Mouse (Mus musculus): Measurements from ENCODE around the gene Unc119b. TPM values are rescaled to one million over a fixed set of nuclear protein-coding genes. Genes with fewer than 3 reads are reported as not detected.
"Not testable (repeated sequence)": the region's sequence is repeated elsewhere in the genome, so short reads cannot be mapped to it uniquely, and the experiment has no call there.

Unc119b gene
- polyA plus RNA-seq (2012; rRNA removed): 24.0 and 27.4 TPM in 2 replicates

DNA sequence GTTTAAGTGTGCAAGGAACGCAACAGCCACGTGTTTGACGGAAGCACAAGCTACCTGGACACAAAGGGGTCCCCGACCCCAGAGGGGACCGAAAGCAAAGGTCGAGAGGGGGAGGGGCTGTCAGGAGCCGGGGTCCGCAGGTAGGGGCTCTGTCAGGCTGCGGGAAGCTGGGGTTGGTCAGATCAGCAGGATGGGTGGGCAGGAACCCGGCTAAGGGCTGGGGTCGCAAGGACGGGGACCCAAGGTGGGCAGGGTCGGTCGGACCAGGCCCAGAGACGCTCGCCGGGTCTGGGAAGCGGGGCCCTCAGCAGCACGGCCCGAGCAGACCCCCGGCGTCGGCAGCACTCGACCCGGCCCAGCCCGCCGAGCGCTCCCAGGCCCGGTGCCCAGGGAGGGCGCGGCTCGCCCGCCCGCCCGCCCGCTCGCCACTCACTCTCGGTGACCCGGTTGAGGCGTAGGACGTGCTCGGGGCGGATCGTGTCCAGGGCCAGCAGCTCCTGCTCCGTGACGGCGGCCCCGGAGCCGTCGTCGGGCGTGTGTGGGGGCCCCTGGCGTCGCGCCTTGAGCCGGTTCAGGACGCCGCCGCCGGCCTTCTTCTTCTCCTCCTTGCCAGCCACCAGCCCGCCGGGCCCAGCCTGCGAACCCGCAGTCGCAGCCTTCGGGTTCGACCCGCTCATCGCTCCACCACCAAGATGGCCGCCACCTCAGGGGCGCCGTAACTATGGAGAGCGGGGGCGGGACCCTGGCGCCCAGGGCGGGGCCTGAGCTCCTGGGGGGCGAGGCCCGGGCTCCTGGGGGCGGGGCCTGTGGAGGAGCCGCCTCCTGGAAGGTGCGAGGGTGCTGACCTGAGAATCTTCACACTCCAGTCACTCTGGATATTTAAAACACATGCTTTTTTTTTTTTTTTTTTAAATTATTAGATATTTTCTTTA lies at the start of gene Unc119b:
Gene Unc119b (minus strand): TSS at position 742 of the 932 bp plus-strand sequence.
- DNase-seq (ENCODE audit: low spot score): peak; percentile 84

DNA sequence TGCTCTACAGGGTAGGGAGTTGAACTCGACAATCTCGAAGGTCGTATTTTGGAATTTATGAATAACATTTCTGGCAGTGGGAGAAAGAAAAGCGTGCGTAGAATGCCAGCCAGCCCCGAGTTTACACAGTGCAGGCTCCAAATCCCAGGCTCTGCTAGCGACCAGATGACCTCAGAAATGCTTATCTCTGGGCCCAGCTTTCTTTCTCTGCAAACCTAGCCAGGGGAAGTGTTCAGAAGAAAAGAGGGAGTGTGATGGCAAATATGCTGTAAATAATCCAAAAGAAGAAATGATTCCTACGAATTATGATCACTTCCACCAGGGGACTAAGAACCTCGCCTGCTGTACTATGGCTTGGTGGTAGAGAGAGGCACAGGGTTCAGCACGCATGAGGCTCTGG lies 48.7 kb upstream of the Unc119b start:
- DNase-seq (ENCODE audit: low spot score): no peak

DNA sequence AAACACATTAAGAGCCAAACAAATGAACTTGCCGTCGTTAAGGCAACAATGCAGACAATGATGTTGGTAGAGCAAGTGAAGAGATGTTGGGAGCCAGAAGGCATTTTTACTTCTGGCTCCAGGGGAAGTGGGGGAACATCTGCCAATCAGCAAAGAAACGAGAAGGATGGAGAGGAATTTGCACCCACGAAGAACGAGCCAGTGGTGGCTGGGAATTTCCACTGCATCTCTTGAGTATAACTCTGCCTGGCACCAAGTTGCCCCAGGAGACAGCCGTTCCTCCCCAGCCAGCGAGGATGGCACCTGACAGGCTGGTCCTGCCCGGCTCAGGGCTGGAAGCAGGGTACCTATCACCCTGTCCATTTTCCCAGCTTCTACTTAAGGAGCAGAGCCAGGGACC lies 48.1 kb upstream of the Unc119b start:
- DNase-seq (ENCODE audit: low spot score): no peak

DNA sequence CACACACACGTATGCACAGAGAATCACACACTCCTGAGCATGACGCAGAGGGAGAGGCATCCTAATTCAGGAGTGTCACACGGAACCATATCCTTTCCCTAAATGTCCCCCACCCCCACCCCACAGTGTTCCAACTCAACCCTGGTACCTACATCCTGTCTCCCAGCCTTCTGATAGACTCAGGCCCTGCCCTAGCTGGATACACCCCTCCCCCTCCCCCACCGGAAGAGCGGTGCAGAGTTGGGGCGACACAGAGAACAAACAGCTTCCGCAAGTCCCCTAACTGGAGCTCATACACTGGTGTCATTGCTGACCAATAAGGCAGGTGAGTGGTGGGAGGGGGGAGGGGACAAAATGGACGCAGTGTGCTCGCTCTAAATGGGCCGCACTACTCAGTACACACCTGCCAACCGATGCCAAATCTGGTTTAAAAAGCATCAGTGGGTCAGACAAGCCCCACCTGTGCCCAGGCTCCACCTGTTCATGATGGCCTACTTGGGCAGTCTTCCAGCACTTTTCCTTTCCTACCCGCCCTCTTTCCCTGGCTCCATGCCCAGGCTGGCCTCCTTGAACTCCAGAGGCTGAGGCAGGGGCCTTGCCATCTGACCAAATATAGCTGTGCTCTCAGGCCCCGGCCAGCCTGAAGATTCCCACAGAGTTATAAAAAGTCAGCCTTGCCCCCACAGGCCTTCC lies 46.6 kb upstream of the Unc119b start:
- no peak for DNase-seq (ENCODE audit: low spot score)

DNA sequence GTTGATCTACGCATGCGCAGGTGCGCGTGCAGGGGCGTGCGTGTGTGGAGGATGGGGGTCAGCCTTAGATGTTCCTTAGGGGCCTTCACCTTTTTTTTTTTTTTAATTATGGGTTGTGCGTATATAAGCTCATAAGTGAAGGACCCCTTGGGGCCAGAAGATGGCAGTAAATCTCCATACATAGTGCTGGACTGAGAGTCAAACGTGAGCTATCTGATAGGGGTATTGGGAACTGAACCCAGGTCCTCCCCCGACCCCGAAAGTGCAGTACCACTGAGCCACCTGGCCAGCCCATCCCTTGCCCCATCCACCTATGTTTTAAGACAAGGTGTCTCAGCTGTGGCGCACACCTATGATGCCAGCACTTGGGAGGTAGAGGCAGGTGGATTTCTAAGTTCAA lies 44.8 kb upstream of the Unc119b start:
- DNase-seq (ENCODE audit: low spot score): no peak

DNA sequence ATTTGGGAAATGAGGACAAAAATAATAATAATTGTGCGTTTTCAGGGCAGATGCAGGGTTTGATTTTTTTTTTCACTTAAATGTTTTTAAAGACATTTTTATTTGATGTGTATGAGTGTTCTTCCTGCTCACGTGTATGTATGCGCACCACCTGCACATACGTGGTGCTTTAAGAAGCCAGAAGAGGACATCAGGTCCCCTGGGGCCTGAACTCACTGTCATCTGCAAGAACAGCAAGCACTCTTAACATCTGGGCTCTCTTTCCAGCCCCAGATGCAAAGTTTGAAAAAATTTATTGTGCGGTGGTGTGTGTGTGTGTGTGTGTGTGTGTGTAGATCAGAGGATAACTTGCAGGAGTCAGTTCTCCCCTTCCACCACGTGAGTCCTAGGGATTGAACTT lies 43.1 kb upstream of the Unc119b start:
- DNase-seq (ENCODE audit: low spot score): no peak

DNA sequence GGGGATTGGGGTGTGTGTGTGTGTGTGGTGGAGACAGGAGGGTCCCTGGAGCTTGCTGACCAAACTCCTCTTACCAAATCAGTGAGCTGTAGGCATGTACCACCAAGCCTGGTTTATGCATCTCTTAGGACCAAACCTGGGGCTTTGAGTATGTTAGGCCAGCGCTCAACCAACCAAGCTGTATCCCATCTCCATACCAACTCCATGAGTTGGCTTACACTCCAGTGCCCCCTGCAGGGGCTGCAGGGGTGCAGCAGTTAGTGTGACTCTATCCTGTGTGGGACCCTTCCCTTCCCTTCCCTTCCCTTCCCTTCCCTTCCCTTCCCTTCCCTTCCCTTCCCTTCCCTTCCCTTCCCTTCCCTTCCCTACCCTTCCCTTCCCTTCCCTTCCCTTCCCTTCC lies 39.8 kb upstream of the Unc119b start:
- no peak for DNase-seq (ENCODE audit: low spot score)

DNA sequence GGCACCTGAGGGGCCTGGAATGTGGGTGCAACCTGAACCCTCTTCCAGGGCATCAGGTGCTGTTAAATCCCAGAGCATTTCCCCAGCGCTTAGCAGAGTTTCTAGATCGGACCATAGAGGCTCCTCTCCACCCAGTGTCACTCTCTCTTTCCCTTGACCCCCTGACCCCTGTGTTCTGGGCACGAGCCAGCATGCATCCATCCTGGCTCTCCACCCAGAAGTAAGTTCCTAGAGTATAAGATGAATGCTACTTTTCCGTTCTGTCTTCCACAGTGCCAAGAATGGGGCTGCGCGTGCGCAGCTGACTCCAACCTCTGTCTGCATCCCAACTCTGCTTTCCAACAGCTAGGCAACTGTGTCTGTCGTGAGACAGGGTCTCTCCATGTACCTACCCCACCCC lies 35.4 kb upstream of the Unc119b start:
- no peak for DNase-seq (ENCODE audit: low spot score)

DNA sequence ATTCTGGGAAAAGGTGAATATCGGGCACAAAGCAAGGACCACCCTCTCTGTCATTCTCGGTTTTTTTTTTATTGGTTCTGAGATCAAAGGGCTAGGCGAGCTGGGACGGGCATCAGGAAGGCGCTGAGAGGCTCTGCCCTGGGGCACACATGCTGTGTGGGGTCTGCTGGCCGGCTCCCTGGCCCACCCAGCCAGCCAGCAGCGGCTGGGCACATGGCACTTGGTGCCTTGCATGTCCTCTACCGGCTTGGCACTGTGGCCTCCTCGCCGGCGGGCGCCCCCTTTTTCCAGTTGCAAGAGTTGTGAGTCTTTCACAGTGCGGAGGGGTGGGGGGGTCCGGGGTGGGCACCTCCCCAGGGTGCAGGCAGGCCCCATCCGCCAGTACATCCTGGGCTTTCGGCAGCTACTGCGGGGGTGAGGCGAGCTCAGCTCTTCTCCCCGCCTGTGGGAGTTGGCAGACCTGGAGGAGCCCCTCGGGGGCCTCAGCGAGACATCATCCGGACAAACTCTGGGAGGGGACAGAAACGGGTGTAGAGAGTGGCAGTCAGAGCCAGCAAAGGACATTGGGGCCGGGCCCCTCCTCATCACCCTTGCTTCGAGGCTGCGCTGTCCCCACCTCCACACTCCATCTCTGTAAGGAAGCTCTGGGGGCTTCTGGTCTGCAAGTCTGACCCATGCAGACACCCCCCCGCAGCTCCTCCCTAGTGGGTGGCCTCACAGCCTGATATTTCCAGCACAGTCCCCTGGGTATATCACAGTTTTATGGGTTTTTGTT lies 34.1 kb upstream of the Unc119b start:
- no peak for DNase-seq (ENCODE audit: low spot score)

DNA sequence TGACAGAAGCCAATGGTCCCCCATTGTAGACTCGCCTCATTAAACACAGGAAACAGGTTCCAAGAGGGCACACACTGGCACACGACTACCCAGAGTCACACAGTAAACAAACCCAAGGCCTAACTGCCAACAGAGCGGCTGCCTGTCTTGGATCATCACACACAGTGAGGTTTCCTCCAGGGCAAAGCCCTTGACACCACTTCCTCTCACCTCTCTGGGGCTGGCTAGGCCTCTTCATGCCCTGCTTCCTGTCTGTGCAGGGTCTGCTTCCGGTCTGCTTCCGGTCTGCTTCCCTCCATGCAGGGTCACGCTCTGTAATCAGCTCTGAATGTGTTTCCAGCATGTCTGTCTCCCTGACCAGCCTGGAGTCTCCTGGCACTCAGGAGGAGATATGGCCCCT lies 32.6 kb upstream of the Unc119b start:
- no peak for DNase-seq (ENCODE audit: low spot score)

DNA sequence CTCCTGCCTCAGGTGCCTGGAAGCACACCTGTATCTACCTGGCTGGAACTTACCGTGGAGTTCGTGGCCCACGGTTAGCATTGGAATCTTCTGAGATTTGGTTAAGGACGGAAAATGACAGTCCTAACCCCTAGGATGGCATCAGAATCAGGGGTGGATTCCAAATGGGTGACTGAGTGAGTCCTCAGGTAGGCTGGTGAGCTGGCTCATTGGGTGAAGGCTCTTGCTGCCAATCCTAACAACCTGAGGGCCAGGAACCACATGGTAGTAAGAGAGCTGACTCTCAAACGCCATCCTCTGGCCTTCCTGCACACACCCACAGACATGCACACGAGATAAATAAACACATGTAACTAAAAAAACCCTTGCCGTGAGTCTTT lies 32.0 kb upstream of the Unc119b start:
- DNase-seq (ENCODE audit: low spot score): no peak

DNA sequence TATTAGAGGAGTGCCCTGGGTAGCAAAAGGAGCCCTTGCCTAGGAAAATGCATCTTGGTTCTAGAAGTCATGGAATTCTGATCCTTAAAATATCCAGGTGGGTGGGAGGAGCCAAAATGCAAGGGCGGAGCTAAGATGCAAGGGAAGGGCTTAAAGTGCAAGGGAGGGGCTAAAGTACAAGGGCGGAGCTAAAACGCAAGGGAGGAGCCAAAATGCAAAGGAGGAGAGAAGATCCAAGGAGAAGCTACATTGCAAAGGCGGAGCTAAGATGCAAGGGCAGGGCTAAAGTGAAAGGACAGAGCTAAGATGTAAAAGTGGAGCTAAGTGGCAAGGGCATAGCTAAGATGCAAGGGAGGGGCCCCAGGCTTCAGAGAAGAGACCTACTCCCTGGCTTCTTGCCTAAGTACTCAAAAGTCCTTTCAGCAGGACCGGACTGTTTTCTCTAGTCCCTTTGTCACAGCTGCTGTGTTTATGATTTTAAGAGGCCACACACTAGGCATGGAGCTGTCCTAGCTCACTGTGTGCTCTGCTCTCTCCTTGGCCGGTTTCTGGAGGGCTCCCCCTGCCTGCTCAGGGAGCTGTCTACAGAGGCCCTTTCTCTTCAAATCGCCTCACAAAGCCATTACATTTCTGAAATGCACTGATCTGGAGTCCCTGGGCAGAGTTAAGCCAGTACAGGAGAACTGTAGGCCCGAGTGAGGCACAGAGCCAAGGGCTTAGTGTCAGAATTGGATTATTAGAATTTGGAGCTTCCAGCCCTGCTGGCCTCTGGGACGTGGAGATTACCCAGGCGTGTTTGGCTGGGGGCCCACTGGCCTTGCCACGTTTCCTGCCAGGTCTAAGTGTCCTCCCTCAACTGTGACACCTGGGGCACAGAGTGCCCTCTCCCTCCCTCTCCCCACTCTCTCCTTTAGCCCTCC lies 31.4 kb upstream of the Unc119b start:
- DNase-seq (ENCODE audit: low spot score): no peak

DNA sequence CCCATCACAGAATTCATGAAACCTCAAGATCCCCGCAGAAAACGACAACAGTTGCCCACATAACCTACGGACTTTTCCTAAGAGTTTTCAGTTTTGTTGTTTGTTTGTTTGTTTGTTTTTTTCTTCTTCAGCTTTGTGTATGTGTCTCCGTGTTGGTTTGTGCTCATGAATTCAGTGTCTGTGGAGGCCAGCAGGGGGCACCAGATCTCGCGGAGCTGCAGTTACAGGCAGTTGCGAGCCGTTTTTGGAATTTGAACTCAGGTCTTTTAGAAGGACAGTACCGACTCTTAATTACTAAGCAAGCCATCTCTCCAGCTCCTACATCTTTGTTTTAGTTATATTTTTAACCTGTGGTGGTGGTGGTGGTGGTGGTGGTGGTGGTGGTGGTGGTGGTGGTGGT lies 30.6 kb upstream of the Unc119b start:
- no peak for DNase-seq (ENCODE audit: low spot score)

DNA sequence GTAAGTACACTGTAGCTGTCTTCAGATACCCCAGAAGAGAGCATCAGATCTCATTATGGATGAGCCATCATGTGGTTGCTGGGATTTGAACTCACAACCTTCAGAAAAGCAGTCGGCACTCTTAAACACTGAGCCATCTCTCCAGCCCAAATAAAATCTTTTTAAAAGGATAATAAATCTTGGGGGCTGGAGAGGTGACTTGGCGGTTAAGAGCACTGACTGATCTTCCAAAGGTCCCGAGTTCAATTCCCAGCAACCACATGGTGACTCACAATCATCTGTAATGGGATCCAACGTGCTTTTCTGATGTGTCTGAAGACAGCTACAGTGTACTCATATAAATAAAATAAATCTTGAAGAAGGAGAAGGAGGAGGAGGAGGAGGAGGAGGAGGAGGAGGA lies 29.7 kb upstream of the Unc119b start:
- DNase-seq (ENCODE audit: low spot score): not testable (repeated sequence)

DNA sequence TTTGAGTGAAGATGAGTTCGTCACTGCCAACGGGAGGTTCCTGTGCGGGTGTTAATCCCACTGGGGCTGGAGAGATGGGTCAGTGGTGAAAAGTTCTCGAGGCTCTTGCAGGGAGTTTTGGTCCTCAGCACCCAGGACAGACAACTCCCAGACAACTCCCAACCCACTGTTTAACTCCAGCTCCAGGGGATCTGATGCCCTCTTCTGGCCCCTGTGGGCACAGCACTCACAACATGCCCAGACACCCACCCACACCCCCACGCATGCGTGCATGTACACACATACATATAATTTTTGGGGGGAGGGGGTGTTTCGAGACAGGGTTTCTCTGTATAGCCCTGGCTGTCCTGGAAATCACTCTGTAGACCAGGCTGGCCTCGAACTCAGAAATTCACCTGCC lies 28.8 kb upstream of the Unc119b start:
- no peak for DNase-seq (ENCODE audit: low spot score)

DNA sequence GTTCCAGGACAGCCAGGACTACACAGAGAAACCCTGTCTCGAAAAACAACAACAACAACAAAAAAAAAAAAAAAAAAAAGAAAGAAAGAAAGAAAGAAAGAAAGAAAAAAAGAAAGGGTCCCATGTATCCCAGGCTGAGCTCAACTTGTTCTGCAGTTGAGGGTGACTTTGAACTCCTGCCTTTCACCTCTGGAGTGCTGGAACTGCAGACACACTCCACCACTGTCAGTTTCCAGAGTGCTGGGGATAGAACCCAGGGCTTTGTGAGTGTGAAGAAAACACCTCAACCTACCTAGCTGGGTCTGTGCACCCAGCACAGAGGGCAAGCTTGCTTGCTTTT lies 27.1 kb upstream of the Unc119b start:
- DNase-seq (ENCODE audit: low spot score): not testable (repeated sequence)

DNA sequence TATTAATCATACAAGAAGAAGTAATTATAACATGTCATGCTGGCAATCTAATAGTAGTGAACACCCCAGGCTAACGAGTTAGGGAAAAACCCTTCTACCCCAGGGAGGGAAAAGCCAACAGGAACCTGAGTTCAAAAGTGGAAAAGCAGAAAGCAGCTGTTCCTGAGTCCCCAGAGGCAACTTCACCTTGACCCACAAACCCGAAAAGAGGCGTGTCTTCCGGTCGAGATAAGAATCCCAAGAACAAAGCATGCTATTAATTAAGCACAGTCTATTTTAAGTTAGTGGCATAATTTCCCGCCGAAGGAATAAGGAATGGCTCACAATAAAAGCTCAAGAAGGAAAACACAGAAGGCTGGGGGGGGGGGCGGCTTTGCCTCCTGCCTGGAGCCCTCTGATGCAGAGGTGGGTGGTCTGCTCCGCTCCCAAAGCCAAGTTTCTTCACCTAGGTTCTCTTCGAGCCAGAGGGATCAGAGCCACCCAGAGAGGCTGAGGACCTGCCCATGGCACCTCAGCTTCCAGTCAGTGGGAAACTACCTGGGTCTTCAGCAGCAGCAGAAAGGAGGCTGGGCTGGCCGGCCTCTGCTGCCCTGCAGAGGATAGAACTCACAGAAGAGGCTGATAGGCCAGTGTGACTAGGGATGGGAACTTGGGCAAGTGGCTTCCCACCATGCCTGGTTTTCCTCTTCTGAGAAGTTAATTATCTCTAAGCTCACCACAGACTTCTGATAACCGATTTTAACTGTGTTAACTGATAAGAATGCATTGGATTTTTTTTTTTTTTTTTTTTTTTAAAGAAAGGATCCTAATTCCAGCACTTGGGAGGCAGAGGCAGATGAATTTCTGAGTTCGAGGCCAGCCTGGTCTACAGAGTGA lies 26.5 kb upstream of the Unc119b start:
- no peak for DNase-seq (ENCODE audit: low spot score)

DNA sequence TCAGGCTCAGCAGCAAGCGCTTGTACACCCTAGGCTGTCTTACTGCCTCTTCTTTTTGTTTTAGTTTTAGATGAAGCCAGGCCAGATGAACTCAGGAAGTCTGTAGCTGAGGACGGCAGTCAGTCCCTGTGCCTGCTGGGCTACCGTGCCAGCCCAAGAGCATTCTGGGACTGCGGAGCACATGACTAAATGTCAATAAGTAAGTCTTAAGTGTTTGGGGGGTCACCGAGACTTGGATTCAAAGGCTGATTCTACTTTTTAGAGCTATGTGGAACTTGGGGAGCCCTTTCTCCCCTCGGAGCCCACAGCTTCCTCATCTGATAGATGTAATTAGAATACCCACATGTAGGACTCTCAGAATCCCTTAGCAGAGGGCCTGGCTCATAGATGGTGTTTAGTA lies 25.9 kb upstream of the Unc119b start:
- DNase-seq (ENCODE audit: low spot score): no peak

DNA sequence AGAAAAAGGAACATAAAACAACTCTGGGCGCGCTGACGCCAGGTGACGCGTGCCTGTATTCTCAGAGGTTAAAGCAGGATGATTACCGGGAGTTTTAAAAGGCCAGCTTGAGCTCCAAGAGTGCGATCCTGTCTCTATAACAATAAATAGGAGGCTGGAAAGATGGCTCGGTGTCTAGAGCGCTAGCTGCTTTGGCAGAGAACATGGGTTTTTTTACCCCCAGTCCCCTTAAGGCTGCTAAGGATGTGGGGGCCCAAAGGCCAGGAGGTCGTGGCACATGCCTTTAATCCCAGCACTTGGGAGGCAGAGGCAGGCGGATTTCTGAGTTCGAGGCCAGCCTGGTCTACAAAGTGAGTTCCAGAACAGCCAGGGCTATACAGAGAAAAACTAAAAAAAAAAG lies 24.4 kb upstream of the Unc119b start:
- no peak for DNase-seq (ENCODE audit: low spot score)

Data from urinary bladder, adult 2 months (tissue).